Mouse (Mus musculus) urinary bladder, postnatal 4 days (tissue): ENCODE data around the gene Tspyl3.
"Not testable (repeated sequence)": the region's sequence is repeated elsewhere in the genome, so short reads cannot be mapped to it uniquely, and the experiment has no call there.

ENCODE experiments used
- DNase-seq, 2 experiments: peaks; one replicate each; pipeline ENCODE4 v3.0.0; 2021 to 2022; ENCODE audit warnings: low spot score in 2 of 2

The Tspyl3 gene

GRCm38 (mm10) chr2:153224946-153225594 lies at the start of gene Tspyl3:
Tspyl3 (minus strand) TSS chr2:153225441.
- peak in 1 of 2 experiments; percentile 28 for DNase-seq

GRCm38 (mm10) chr2:153274919-153275247 lies 49.6 kb upstream of the Tspyl3 start:
- DNase-seq = no peak

GRCm38 (mm10) chr2:153274200-153274918 lies 49.1 kb upstream of the Tspyl3 start:
- not testable (repeated sequence) for DNase-seq

- not testable (repeated sequence) for DNase-seq
These were observed 45.1 kb upstream of the Tspyl3 start for GRCm38 (mm10) chr2:153270231-153270915.

- DNase-seq = no peak
These were observed 42.1 kb upstream of the Tspyl3 start for GRCm38 (mm10) chr2:153267331-153267730.

- DNase-seq = no peak
These were observed 37.8 kb upstream of the Tspyl3 start for GRCm38 (mm10) chr2:153263053-153263452.

GRCm38 (mm10) chr2:153259864-153260674 lies 34.8 kb upstream of the Tspyl3 start:
- DNase-seq = no peak

GRCm38 (mm10) chr2:153259030-153259863 lies 34.0 kb upstream of the Tspyl3 start:
- DNase-seq = no peak

GRCm38 (mm10) chr2:153256604-153257003 lies 31.4 kb upstream of the Tspyl3 start:
- no peak for DNase-seq

- DNase-seq = no peak
These were observed 24.5 kb upstream of the Tspyl3 start for GRCm38 (mm10) chr2:153249751-153250150.

GRCm38 (mm10) chr2:153242156-153242555 lies 16.9 kb upstream of the Tspyl3 start:
- DNase-seq = no peak

GRCm38 (mm10) chr2:153241250-153242014 lies 16.2 kb upstream of the Tspyl3 start, which contains the start of the genes Plagl2 and Pofut1:
Plagl2 (minus strand) TSS chr2:153241426.
Pofut1 (plus strand) TSS chr2:153241533.
- peak; percentile 87 to 88 for DNase-seq

GRCm38 (mm10) chr2:153240701-153241235 lies 15.5 kb upstream of the Tspyl3 start:
- DNase-seq = no peak

GRCm38 (mm10) chr2:153239860-153240480 lies 14.7 kb upstream of the Tspyl3 start:
- no peak for DNase-seq

GRCm38 (mm10) chr2:153239021-153239859 lies 14.0 kb upstream of the Tspyl3 start:
- DNase-seq = no peak

GRCm38 (mm10) chr2:153238406-153238805 lies 13.2 kb upstream of the Tspyl3 start:
- no peak for DNase-seq

GRCm38 (mm10) chr2:153237891-153238290 lies 12.7 kb upstream of the Tspyl3 start:
- DNase-seq = no peak

- no peak for DNase-seq
These were observed 12.0 kb upstream of the Tspyl3 start for GRCm38 (mm10) chr2:153237193-153237592.
